ENCODE assay signal across 8 mouse cellular contexts in the genomic region with DNA sequence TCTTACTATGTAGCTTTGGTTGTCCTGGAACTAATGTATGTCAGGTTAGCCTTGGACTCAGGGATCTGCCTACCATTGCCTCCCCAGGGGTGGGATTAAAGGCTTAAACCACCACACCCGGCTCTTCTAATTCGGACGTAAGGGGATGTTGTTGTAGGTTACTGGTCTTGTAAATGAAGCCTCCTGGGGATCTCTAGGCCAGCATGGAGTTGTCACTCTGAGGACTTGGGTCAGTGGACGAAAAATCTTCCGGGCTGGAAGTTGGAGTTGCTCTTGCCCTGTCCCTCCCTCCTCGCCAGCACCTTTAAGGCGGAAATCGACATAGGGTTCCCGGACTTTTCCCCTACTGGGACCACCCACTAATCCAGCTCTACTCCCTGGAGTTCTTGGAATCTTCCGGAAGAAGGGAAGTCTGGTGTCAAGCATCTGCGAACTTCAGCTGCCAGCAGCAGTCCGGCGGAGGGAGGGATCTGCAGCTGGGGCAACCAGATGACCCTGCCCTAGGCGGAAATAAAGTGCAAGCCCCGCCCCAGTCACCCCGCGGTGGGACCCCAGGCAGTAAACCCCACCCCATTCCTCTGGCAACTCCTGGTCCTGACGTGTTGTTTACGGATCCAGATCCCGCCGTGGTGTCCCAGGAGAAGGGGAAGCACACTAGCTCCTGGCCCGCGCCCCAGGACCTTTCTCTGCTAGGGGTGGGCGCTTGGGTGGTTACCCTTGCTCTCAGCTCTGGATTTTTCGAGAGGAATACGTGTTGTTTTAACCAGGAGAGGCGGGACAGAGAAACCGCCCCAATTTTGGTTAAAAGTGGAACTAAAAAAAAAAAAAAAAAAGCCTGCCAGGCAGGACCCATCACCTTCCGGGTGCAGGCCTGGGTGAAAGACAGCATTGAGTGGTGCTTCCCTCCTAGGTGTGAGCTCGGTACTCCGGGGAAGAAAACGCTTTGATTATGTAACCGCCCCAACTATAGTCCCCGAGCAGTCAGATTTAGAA. TPM values are rescaled to one million over a fixed set of nuclear protein-coding genes. Genes with fewer than 3 reads are reported as not detected.
DNase-seq lines count a peak whose midpoint lies in the region; ATAC-seq and TF ChIP-seq lines count a peak whose summit lies in the region.

No protein-coding gene starts in this region.

- H3K9me3 ChIP-seq in G1E (replicated peaks) = no peaks in the 10 kb centered on the region
- H3K9me3 ChIP-seq in hindbrain, embryonic 11.5 days (ENCODE audit: control insufficient read depth, low read length) = no peaks in the 10 kb centered on the region

- H3K4me3 ChIP-seq in G1E (ENCODE audit: low read depth, low read length) = peak overlapping the region; percentile 74
- H3K4me3 ChIP-seq in hindbrain, embryonic 11.5 days (ENCODE audit: low read depth, low read length) = peak overlapping the region; percentile 37

- H3K4me2 ChIP-seq in hindbrain, embryonic 11.5 days (replicated peaks; ENCODE audit: low read depth, low read length) = peak overlapping the region; percentile 80

- ATAC-seq in G1E (ENCODE audit: extremely low read depth, insufficient number of reproducible peaks, low FRiP score, poor library complexity, severe bottlenecking) = peak; percentile 78
- ATAC-seq in frontal cortex, adult (ENCODE audit: low TSS enrichment) = peak; percentile 44; the same call in 1 of the 2 replicates
- peak; percentile 68 for ATAC-seq in hindbrain, embryonic 11.5 days (ENCODE audit: low FRiP score)

- 0 out of 2 replicates have a peak overlapping the region, but pooled peaks have one; percentile 27 for H3K27ac ChIP-seq in hindbrain, embryonic 11.5 days (ENCODE audit: low read depth, low read length)

- TF ChIP-seq CTCF in G1E (IDR thresholded peaks at IDR 0.05; ENCODE audit: low read depth, low read length) = no peak

- peak; percentile 83 for DNase-seq in G1E (ENCODE audit: low spot score)
- DNase-seq in cerebellum, adult 9-10 months = peak; percentile 63
- DNase-seq in hindbrain, embryonic 11.5 days (ENCODE audit: low spot score) = peak; percentile 75
- DNase-seq in layer of hippocampus, postnatal 36 days = peak; percentile 53 to 61
- peak; percentile 97 for DNase-seq in lung, postnatal 25 days (ENCODE audit: low spot score)
- peak; percentile 90 for DNase-seq in ovary, postnatal 36 days (ENCODE audit: low spot score)
- peak; percentile 82 to 86 for DNase-seq in thymus, postnatal 36 days

- 4% methylated on average over 34 of the region's 34 CpGs for WGBS in hindbrain, embryonic 11.5 days

- H3K27me3 ChIP-seq in G1E (ENCODE audit: insufficient read depth, low read length) = no peaks in the 10 kb centered on the region
- H3K27me3 ChIP-seq in hindbrain, embryonic 11.5 days (ENCODE audit: control insufficient read depth, insufficient read depth, low read length) = no peaks in the 10 kb centered on the region

- peak overlapping the region; percentile 63 for H3K9ac ChIP-seq in hindbrain, embryonic 11.5 days (ENCODE audit: low read depth, low read length)

- H3K4me1 ChIP-seq in G1E (ENCODE audit: insufficient read depth, low read depth, low read length) = peaks cover 60% of the 10 kb centered on the region
- no peaks in the 10 kb centered on the region; the same call in 1 of the 2 replicates for H3K4me1 ChIP-seq in hindbrain, embryonic 11.5 days (replicated peaks; ENCODE audit: control insufficient read depth, insufficient read depth, low read length)

- H3K36me3 ChIP-seq in G1E (replicated peaks) = no peaks in the 10 kb centered on the region
- H3K36me3 ChIP-seq in hindbrain, embryonic 11.5 days (ENCODE audit: control insufficient read depth, insufficient read depth, low read length) = no peaks in the 10 kb centered on the region

RNA-seq across cellular contexts. Expression of a gene that starts 6.4 kb away (rescaled TPM):
- total RNA-seq in G1E (2014; fragmentation: Nextera tagmentation) (92.4 and 93.8 TPM in 2 replicates), G1E (2017) (42.3 and 50.5 TPM in 2 replicates)
- 16.4 and 35.8 TPM in 2 replicates for polyA plus RNA-seq in G1E (2012)
- 10.5 and 11.5 TPM in 2 replicates for polyA plus RNA-seq in hindbrain, embryonic 11.5 days (2014; fragmentation: Nextera tagmentation; extraction: Ambion mirVana)
- total RNA-seq in layer of hippocampus, postnatal 36 days (2021) = 10 to 100 TPM; 22.4 to 23.1 TPM

RNA-seq across cellular contexts. Expression of a gene that starts 32.5 kb away (rescaled TPM):
- total RNA-seq in G1E (2014; fragmentation: Nextera tagmentation) (not detected in 2 replicates), G1E (2017) (0.06 and 0.16 TPM in 2 replicates)
- polyA plus RNA-seq in G1E (2012) = not detected in 2 replicates
- polyA plus RNA-seq in hindbrain, embryonic 11.5 days (2014; fragmentation: Nextera tagmentation; extraction: Ambion mirVana) = 0.73 and 0.99 TPM in 2 replicates
- total RNA-seq in layer of hippocampus, postnatal 36 days (2021) = under 1 TPM; 0.38 to 0.57 TPM

RNA-seq across cellular contexts. Expression of a gene that starts 45.6 kb away (rescaled TPM):
- total RNA-seq in G1E (2014; fragmentation: Nextera tagmentation) (not detected in 2 replicates), G1E (2017) (not detected in 2 replicates)
- not detected in 2 replicates for polyA plus RNA-seq in G1E (2012)
- 0.28 and 0.46 TPM in 2 replicates for polyA plus RNA-seq in hindbrain, embryonic 11.5 days (2014; fragmentation: Nextera tagmentation; extraction: Ambion mirVana)
- under 1 TPM; 0.42 to 0.51 TPM for total RNA-seq in layer of hippocampus, postnatal 36 days (2021)

RNA-seq across cellular contexts. Expression of a gene that starts 49.0 kb away (rescaled TPM):
- total RNA-seq in G1E (2014; fragmentation: Nextera tagmentation) (187 and 217 TPM in 2 replicates), G1E (2017) (110 and 126 TPM in 2 replicates)
- 199 and 288 TPM in 2 replicates for polyA plus RNA-seq in G1E (2012)
- polyA plus RNA-seq in hindbrain, embryonic 11.5 days (2014; fragmentation: Nextera tagmentation; extraction: Ambion mirVana) = 65.9 and 76.2 TPM in 2 replicates
- total RNA-seq in layer of hippocampus, postnatal 36 days (2021) = 10 to 100 TPM; 21.4 to 24.2 TPM

RNA-seq across cellular contexts. Expression of a gene that starts 59.3 kb away (rescaled TPM):
- 78.6 and 94.0 TPM in 2 replicates for total RNA-seq in G1E (2014; fragmentation: Nextera tagmentation)
- total RNA-seq in G1E (2017) = 84.1 and 86.0 TPM in 2 replicates
- polyA plus RNA-seq in G1E (2012) = 122 and 254 TPM in 2 replicates
- 108 and 118 TPM in 2 replicates for polyA plus RNA-seq in hindbrain, embryonic 11.5 days (2014; fragmentation: Nextera tagmentation; extraction: Ambion mirVana)
- 10 to 100 TPM; 40.6 to 41.0 TPM for total RNA-seq in layer of hippocampus, postnatal 36 days (2021)

Comparison
In these comparisons a context has a peak if more than half of its experiments do, and no peak if none do; other contexts are left out.
1. Peak in every context shown above with its lines: DNase-seq, ATAC-seq, H3K4me3 ChIP-seq and H3K27ac ChIP-seq.